Mouse (Mus musculus): ENCODE data around the gene Rpp30. TPM values are rescaled to one million over a fixed set of nuclear protein-coding genes. Genes with fewer than 3 reads are reported as not detected.

Rpp30 gene
- polyA plus RNA-seq, 1 experiment, result 29.5 TPM

- Histone ChIP-seq H3K27ac (ENCODE audit: insufficient read depth, low read length) (no peak overlapping the region), H3K4me1 (ENCODE audit: control insufficient read depth, insufficient read depth, low read length) (no peaks in the 10 kb centered on the region), H3K4me3 (ENCODE audit: insufficient read depth, low read length) (no peak overlapping the region)
- TF ChIP-seq POLR2A (IDR thresholded peaks at IDR 0.05; ENCODE audit: low read depth, low read length) (no peak), CTCF (IDR thresholded peaks at IDR 0.05; ENCODE audit: borderline replicate concordance, insufficient read depth, low read length) (no peak)
These were observed 65.1 kb downstream of the Rpp30 start for GRCm38 (mm10) chr19:36148578-36148977.

- Histone ChIP-seq H3K4me3 (ENCODE audit: insufficient read depth, low read length) (no peak overlapping the region), H3K27ac (ENCODE audit: insufficient read depth, low read length) (no peak overlapping the region), H3K4me1 (ENCODE audit: control insufficient read depth, insufficient read depth, low read length) (no peaks in the 10 kb centered on the region)
- TF ChIP-seq CTCF (IDR thresholded peaks at IDR 0.05; ENCODE audit: borderline replicate concordance, insufficient read depth, low read length) (no peak), POLR2A (IDR thresholded peaks at IDR 0.05; ENCODE audit: low read depth, low read length) (no peak)
These were observed 66.9 kb downstream of the Rpp30 start for GRCm38 (mm10) chr19:36150241-36151007.

Other genes with a start within 250 kb of the Rpp30 start
- 0.30 and 0.44 TPM in 2 replicates for gene Htr7, start 26.2 kb upstream of the Rpp30 start, polyA plus RNA-seq (2011; ENCODE audit: insufficient read length, low read depth, missing spikeins)
- gene Ankrd1, start 36.4 kb downstream of the Rpp30 start, polyA plus RNA-seq (2011; ENCODE audit: insufficient read length, low read depth, missing spikeins), result 30.6 and 110 TPM in 2 replicates